Mouse (Mus musculus): Measurements from ENCODE around the gene Car4. TPM values are rescaled to one million over a fixed set of nuclear protein-coding genes. Genes with fewer than 3 reads are reported as not detected.

Car4 gene
- 879 TPM for polyA plus RNA-seq (2014; fragmentation: Illumina TruSeq; extraction: RNeasy Lipid Tissue Mini Kit (QIAGEN cat#74804); ENCODE audit: low read depth, low replicate concordance)

GRCm38 (mm10) chr11:84957591-84958270 lies at the start of gene Car4:
Car4 (plus strand) TSS chr11:84957786.

GRCm38 (mm10) chr11:84916053-84916702 lies 41.4 kb upstream of the Car4 start, which contains the start of gene Znhit3:
Znhit3 (minus strand) TSS chr11:84916366.

Other genes starting within 250 kb of the Car4 start
- 2.9 TPM for gene Mrm1, start 138.3 kb upstream of the Car4 start, polyA plus RNA-seq (2014; fragmentation: Illumina TruSeq; extraction: RNeasy Lipid Tissue Mini Kit (QIAGEN cat#74804); ENCODE audit: low read depth, low replicate concordance)
- gene Dhrs11, start 128.8 kb upstream of the Car4 start, polyA plus RNA-seq (2014; fragmentation: Illumina TruSeq; extraction: RNeasy Lipid Tissue Mini Kit (QIAGEN cat#74804); ENCODE audit: low read depth, low replicate concordance): 29.1 TPM
- gene Ggnbp2, start 87.0 kb upstream of the Car4 start, polyA plus RNA-seq (2014; fragmentation: Illumina TruSeq; extraction: RNeasy Lipid Tissue Mini Kit (QIAGEN cat#74804); ENCODE audit: low read depth, low replicate concordance): 470 TPM
- gene Myo19, start 77.6 kb upstream of the Car4 start, polyA plus RNA-seq (2014; fragmentation: Illumina TruSeq; extraction: RNeasy Lipid Tissue Mini Kit (QIAGEN cat#74804); ENCODE audit: low read depth, low replicate concordance): 19.6 TPM
- 24.3 TPM for gene Pigw, start 77.5 kb upstream of the Car4 start, polyA plus RNA-seq (2014; fragmentation: Illumina TruSeq; extraction: RNeasy Lipid Tissue Mini Kit (QIAGEN cat#74804); ENCODE audit: low read depth, low replicate concordance)
- gene Znhit3, start 41.4 kb upstream of the Car4 start, polyA plus RNA-seq (2014; fragmentation: Illumina TruSeq; extraction: RNeasy Lipid Tissue Mini Kit (QIAGEN cat#74804); ENCODE audit: low read depth, low replicate concordance): 14.0 TPM
- 58.9 TPM for gene Usp32, start 182.4 kb downstream of the Car4 start, polyA plus RNA-seq (2014; fragmentation: Illumina TruSeq; extraction: RNeasy Lipid Tissue Mini Kit (QIAGEN cat#74804); ENCODE audit: low read depth, low replicate concordance)
- not detected for gene 1700125H20Rik, start 212.6 kb downstream of the Car4 start, polyA plus RNA-seq (2014; fragmentation: Illumina TruSeq; extraction: RNeasy Lipid Tissue Mini Kit (QIAGEN cat#74804); ENCODE audit: low read depth, low replicate concordance)

Measured in sigmoid colon, adult 10 weeks (tissue).